Comparison of ENCODE assay signal across 13 mouse cellular contexts in genomic region chr1:189989376-189989775, GRCm38 (mm10).
A peak's percentile ranks its signal among the peaks of the same experiment; 100 is the strongest.
DNase-seq lines count a peak whose midpoint lies in the region; ATAC-seq and TF ChIP-seq lines count a peak whose summit lies in the region.
"Had no signal": no experiment of that assay in that cellular context is flagged by ENCODE, and none has a peak within 500 bp of the region (broad histone marks: within the 10 kb centered on the region; RNA-seq: fewer than 3 reads in every experiment).

No protein-coding gene starts in this region.

- no peaks in the 10 kb centered on the region for H3K9me3 ChIP-seq in heart, embryonic 14.5 days (ENCODE audit: control insufficient read depth, low read length)
- H3K9me3 ChIP-seq in hindbrain, embryonic 13.5 days, result no peaks in the 10 kb centered on the region
- H3K9me3 ChIP-seq in liver, embryonic 11.5 days (ENCODE audit: control insufficient read depth, low read length), result no peaks in the 10 kb centered on the region

- no peaks in the 10 kb centered on the region for H3K36me3 ChIP-seq in heart, embryonic 14.5 days (ENCODE audit: control insufficient read depth, insufficient read depth, low read length)
- H3K36me3 ChIP-seq in hindbrain, embryonic 13.5 days, result no peaks in the 10 kb centered on the region
- no peaks in the 10 kb centered on the region for H3K36me3 ChIP-seq in liver, embryonic 11.5 days (ENCODE audit: control insufficient read depth, insufficient read depth, low read length)

- no peaks in the 10 kb centered on the region for H3K27me3 ChIP-seq in heart, embryonic 14.5 days (ENCODE audit: control insufficient read depth, insufficient read depth, low read length)
- H3K27me3 ChIP-seq in hindbrain, embryonic 13.5 days, result 0 out of 2 replicates have a peak, but pooled peaks cover 2% of the 10 kb centered on the region
- H3K27me3 ChIP-seq in liver, embryonic 11.5 days (replicated peaks; ENCODE audit: control insufficient read depth, insufficient read depth, low read length), result no peaks in the 10 kb centered on the region

- TF ChIP-seq CTCF in brain, embryonic 14.5 days (IDR thresholded peaks at IDR 0.05; ENCODE audit: borderline replicate concordance, extremely low read depth, insufficient read depth, insufficient read length), result no peak

- ATAC-seq in heart, embryonic 14.5 days (ENCODE audit: insufficient number of reproducible peaks, insufficient read depth, low FRiP score, low read depth), result no peak
- no peak for ATAC-seq in hindbrain, embryonic 13.5 days (ENCODE audit: low FRiP score)
- no peak for ATAC-seq in liver, embryonic 11.5 days (replicated peaks; ENCODE audit: low FRiP score)

- peak overlapping the region; percentile 42 for H3K4me2 ChIP-seq in heart, embryonic 14.5 days (ENCODE audit: low read length)
- H3K4me2 ChIP-seq in hindbrain, embryonic 13.5 days, result peak overlapping the region; percentile 32; the same call in 1 of the 2 replicates
- H3K4me2 ChIP-seq in liver, embryonic 11.5 days, result peak overlapping the region; percentile 7; the same call in 1 of the 2 replicates

- H3K4me3 ChIP-seq in heart, embryonic 14.5 days (ENCODE audit: control insufficient read depth in 1 of 2, insufficient read depth in 1 of 2, low read depth in 1 of 2, low read length in 2 of 2), result peak overlapping the region; percentile 3 to 8; a peak in 2 of 4 replicates
- no peak overlapping the region for H3K4me3 ChIP-seq in hindbrain, embryonic 13.5 days
- no peak overlapping the region for H3K4me3 ChIP-seq in liver, embryonic 11.5 days (ENCODE audit: low read depth, low read length)

- no peak for DNase-seq in heart, adult 18-20 months
- DNase-seq in brain, embryonic 14.5 days (ENCODE audit: low read depth), result peak; percentile 34
- DNase-seq in liver, embryonic 11.5 days (ENCODE audit: low spot score), result no peak
- no peak for DNase-seq in frontal cortex, postnatal 14 days (ENCODE audit: low spot score in 2 of 2)
- DNase-seq in Muller cell, postnatal 12 days (ENCODE audit: inconsistent ontology term), result no peak
- DNase-seq in ovary, postnatal 14 days (ENCODE audit: low spot score), result no peak
- DNase-seq: cerebellum, postnatal 36 days; kidney, adult 11 months; right cerebral cortex, postnatal 25 days; thymus, postnatal 36 days had no signal

- no peak for TF ChIP-seq POLR2A in brain, embryonic 14.5 days (IDR thresholded peaks at IDR 0.05; ENCODE audit: borderline replicate concordance, extremely low read depth, insufficient read depth, insufficient read length, poor library complexity, severe bottlenecking)

- H3K27ac ChIP-seq in heart, embryonic 14.5 days (replicated peaks in 1 of 2; ENCODE audit: control insufficient read depth in 1 of 2, insufficient read depth in 1 of 2, low read depth in 2 of 2, low read length in 2 of 2), result no peak overlapping the region
- H3K27ac ChIP-seq in hindbrain, embryonic 13.5 days, result no peak overlapping the region
- no peak overlapping the region for H3K27ac ChIP-seq in liver, embryonic 11.5 days (ENCODE audit: low read depth, low read length)
- H3K27ac ChIP-seq: liver, embryonic 14.5 days had no signal

- H3K9ac ChIP-seq in heart, embryonic 14.5 days (ENCODE audit: low read length), result peak overlapping the region; percentile 32; the same call in 1 of the 2 replicates
- H3K9ac ChIP-seq in hindbrain, embryonic 13.5 days, result no peak overlapping the region
- H3K9ac ChIP-seq in liver, embryonic 11.5 days (ENCODE audit: low read depth, low read length), result no peak overlapping the region
- H3K9ac ChIP-seq: liver, embryonic 14.5 days had no signal

- peaks cover 8 to 14% of the 10 kb centered on the region in 2 experiments for H3K4me1 ChIP-seq in heart, embryonic 14.5 days (ENCODE audit: control insufficient read depth in 2 of 2, insufficient read depth in 2 of 2, low read length in 2 of 2)
- peaks cover 7% of the 10 kb centered on the region for H3K4me1 ChIP-seq in hindbrain, embryonic 13.5 days (replicated peaks)
- H3K4me1 ChIP-seq in liver, embryonic 11.5 days (replicated peaks; ENCODE audit: control insufficient read depth, insufficient read depth, low read length), result 0 out of 2 replicates have a peak, but pooled peaks cover 5% of the 10 kb centered on the region

- WGBS in heart, embryonic 14.5 days, result 9% methylated on average over 14 of the region's 14 CpGs
- 42% methylated on average over 14 of the region's 14 CpGs for WGBS in hindbrain, embryonic 13.5 days
- 22% methylated on average over 14 of the region's 14 CpGs for WGBS in liver, embryonic 11.5 days

Comparison
In these comparisons a context has a peak if more than half of its experiments do, and no peak if none do; other contexts are left out.
1. H3K4me3 ChIP-seq: peak in heart, embryonic 14.5 days (2 of 2); none in hindbrain, embryonic 13.5 days (single experiment) and liver, embryonic 11.5 days (single experiment).
2. Peak in every context shown above with its lines, with median percentiles within 50 percentile points of each other: H3K4me2 ChIP-seq.